Mouse (Mus musculus): ENCODE measurements around the gene Col23a1. TPM values are rescaled to one million over a fixed set of nuclear protein-coding genes. Genes with fewer than 3 reads are reported as not detected.

Gene Col23a1
- polyA plus RNA-seq, 1 experiment from 2014 or later: 9.1 TPM

GRCm38 (mm10) chr11:51443818-51444217 lies 154.1 kb downstream of the Col23a1 start:
- no peaks in the 10 kb centered on the region for H3K9me3 ChIP-seq (replicated peaks)
- no peaks in the 10 kb centered on the region for H3K36me3 ChIP-seq
- ATAC-seq (ENCODE audit: low FRiP score): no peak
- H3K9ac ChIP-seq (replicated peaks): no peak overlapping the region
- 0 out of 2 replicates have a peak, but pooled peaks cover 3% of the 10 kb centered on the region for H3K4me1 ChIP-seq
- H3K4me3 ChIP-seq (replicated peaks): no peak overlapping the region
- no peak overlapping the region for H3K4me2 ChIP-seq
- H3K27ac ChIP-seq (replicated peaks): no peak overlapping the region
- H3K27me3 ChIP-seq (replicated peaks): no peaks in the 10 kb centered on the region
- 57% methylated on average over 2 of the region's 2 CpGs for WGBS

GRCm38 (mm10) chr11:51444649-51445048 lies 154.9 kb downstream of the Col23a1 start:
- 74% methylated on average over 7 of the region's 7 CpGs for WGBS
- peaks cover 5% of the 10 kb centered on the region; the same call in 1 of the 2 replicates for H3K4me1 ChIP-seq
- no peak for ATAC-seq (ENCODE audit: low FRiP score)
- H3K27me3 ChIP-seq (replicated peaks): no peaks in the 10 kb centered on the region
- H3K4me2 ChIP-seq: no peak overlapping the region
- no peak overlapping the region for H3K4me3 ChIP-seq (replicated peaks)
- H3K27ac ChIP-seq (replicated peaks): no peak overlapping the region
- no peaks in the 10 kb centered on the region for H3K36me3 ChIP-seq
- no peak overlapping the region for H3K9ac ChIP-seq (replicated peaks)
- no peaks in the 10 kb centered on the region for H3K9me3 ChIP-seq (replicated peaks)

- no peaks in the 10 kb centered on the region for H3K27me3 ChIP-seq (replicated peaks)
- no peaks in the 10 kb centered on the region for H3K36me3 ChIP-seq
- H3K9ac ChIP-seq (replicated peaks): no peak overlapping the region
- no peak overlapping the region for H3K27ac ChIP-seq (replicated peaks)
- H3K4me2 ChIP-seq: no peak overlapping the region
- WGBS: 36% methylated on average over 6 of the region's 6 CpGs
- no peaks in the 10 kb centered on the region for H3K9me3 ChIP-seq (replicated peaks)
- ATAC-seq (ENCODE audit: low FRiP score): no peak
- no peak overlapping the region for H3K4me3 ChIP-seq (replicated peaks)
- H3K4me1 ChIP-seq: peaks cover 12% of the 10 kb centered on the region; the same call in 1 of the 2 replicates
Measured at GRCm38 (mm10) chr11:51446711-51447425, 157.1 kb downstream of the Col23a1 start.

- Histone ChIP-seq H3K4me3 (replicated peaks) (no peak overlapping the region), H3K27ac (replicated peaks) (no peak overlapping the region), H3K36me3 (no peaks in the 10 kb centered on the region), H3K27me3 (replicated peaks) (no peaks in the 10 kb centered on the region), H3K4me1 (peaks cover 12% of the 10 kb centered on the region; the same call in 1 of the 2 replicates), H3K4me2 (no peak overlapping the region), H3K9me3 (replicated peaks) (no peaks in the 10 kb centered on the region), H3K9ac (replicated peaks) (no peak overlapping the region)
- no peak for ATAC-seq (ENCODE audit: low FRiP score)
- WGBS: 76% methylated on average over 4 of the region's 4 CpGs
Measured at GRCm38 (mm10) chr11:51448256-51448655, 158.5 kb downstream of the Col23a1 start.

- Histone ChIP-seq H3K27me3 (replicated peaks) (no peaks in the 10 kb centered on the region), H3K4me3 (replicated peaks) (no peak overlapping the region), H3K27ac (replicated peaks) (no peak overlapping the region), H3K36me3 (no peaks in the 10 kb centered on the region), H3K9ac (replicated peaks) (no peak overlapping the region), H3K4me2 (no peak overlapping the region), H3K9me3 (replicated peaks) (no peaks in the 10 kb centered on the region), H3K4me1 (peaks cover 12% of the 10 kb centered on the region; the same call in 1 of the 2 replicates)
- no peak for ATAC-seq (ENCODE audit: low FRiP score)
- WGBS: 11% methylated on average over 4 of the region's 4 CpGs
Measured at GRCm38 (mm10) chr11:51448680-51449079, 159.0 kb downstream of the Col23a1 start.

- no peaks in the 10 kb centered on the region for H3K27me3 ChIP-seq (replicated peaks)
- 51% methylated on average over 7 of the region's 7 CpGs for WGBS
- no peaks in the 10 kb centered on the region for H3K36me3 ChIP-seq
- H3K9ac ChIP-seq (replicated peaks): no peak overlapping the region
- H3K9me3 ChIP-seq (replicated peaks): no peaks in the 10 kb centered on the region
- ATAC-seq (ENCODE audit: low FRiP score): no peak
- no peak overlapping the region for H3K4me2 ChIP-seq
- H3K4me1 ChIP-seq: peaks cover 9% of the 10 kb centered on the region; the same call in 1 of the 2 replicates
- H3K27ac ChIP-seq (replicated peaks): no peak overlapping the region
- H3K4me3 ChIP-seq (replicated peaks): no peak overlapping the region
Measured at GRCm38 (mm10) chr11:51449881-51450280, 160.2 kb downstream of the Col23a1 start.

GRCm38 (mm10) chr11:51451281-51451680 lies 161.6 kb downstream of the Col23a1 start:
- 89% methylated on average over 5 of the region's 5 CpGs for WGBS

GRCm38 (mm10) chr11:51451925-51452324 lies 162.2 kb downstream of the Col23a1 start:
- no peaks in the 10 kb centered on the region for H3K27me3 ChIP-seq (replicated peaks)
- WGBS: 59% methylated on average over 7 of the region's 7 CpGs
- H3K9ac ChIP-seq (replicated peaks): no peak overlapping the region
- H3K4me1 ChIP-seq: peaks cover 9% of the 10 kb centered on the region; the same call in 1 of the 2 replicates
- no peak overlapping the region for H3K27ac ChIP-seq (replicated peaks)
- no peak overlapping the region for H3K4me2 ChIP-seq
- H3K4me3 ChIP-seq (replicated peaks): no peak overlapping the region
- ATAC-seq (ENCODE audit: low FRiP score): no peak
- no peaks in the 10 kb centered on the region for H3K9me3 ChIP-seq (replicated peaks)
- no peaks in the 10 kb centered on the region for H3K36me3 ChIP-seq

More at GRCm38 (mm10) chr11:51451281-51451680, 161.6 kb downstream of the Col23a1 start:
- Histone ChIP-seq H3K9me3 (replicated peaks) (no peaks in the 10 kb centered on the region), H3K27me3 (replicated peaks) (no peaks in the 10 kb centered on the region), H3K27ac (replicated peaks) (no peak overlapping the region), H3K36me3 (no peaks in the 10 kb centered on the region), H3K4me1 (peaks cover 9% of the 10 kb centered on the region; the same call in 1 of the 2 replicates), H3K4me2 (no peak overlapping the region), H3K4me3 (replicated peaks) (no peak overlapping the region), H3K9ac (replicated peaks) (no peak overlapping the region)
- ATAC-seq (ENCODE audit: low FRiP score): no peak

- H3K27me3 ChIP-seq (replicated peaks): no peaks in the 10 kb centered on the region
Measured at GRCm38 (mm10) chr11:51453742-51454141, 164.0 kb downstream of the Col23a1 start.

GRCm38 (mm10) chr11:51455501-51455900 lies 165.8 kb downstream of the Col23a1 start:
- peaks cover 14% of the 10 kb centered on the region for H3K4me1 ChIP-seq
- no peak overlapping the region for H3K4me2 ChIP-seq
- H3K36me3 ChIP-seq: no peaks in the 10 kb centered on the region
- no peak overlapping the region for H3K9ac ChIP-seq (replicated peaks)
- ATAC-seq (ENCODE audit: low FRiP score): no peak
- H3K9me3 ChIP-seq (replicated peaks): no peaks in the 10 kb centered on the region
- no peak overlapping the region for H3K27ac ChIP-seq (replicated peaks)
- no peak overlapping the region for H3K4me3 ChIP-seq (replicated peaks)
- no peaks in the 10 kb centered on the region for H3K27me3 ChIP-seq (replicated peaks)

More at GRCm38 (mm10) chr11:51453742-51454141, 164.0 kb downstream of the Col23a1 start:
- Histone ChIP-seq H3K4me1 (peaks cover 12% of the 10 kb centered on the region), H3K36me3 (no peaks in the 10 kb centered on the region), H3K4me3 (replicated peaks) (no peak overlapping the region), H3K4me2 (no peak overlapping the region), H3K9ac (replicated peaks) (no peak overlapping the region), H3K9me3 (replicated peaks) (no peaks in the 10 kb centered on the region), H3K27ac (replicated peaks) (no peak overlapping the region)
- WGBS: 90% methylated on average over 9 of the region's 9 CpGs
- no peak for ATAC-seq (ENCODE audit: low FRiP score)

- H3K36me3 ChIP-seq: no peaks in the 10 kb centered on the region
- no peak overlapping the region for H3K4me2 ChIP-seq
- ATAC-seq (ENCODE audit: low FRiP score): no peak
- H3K27ac ChIP-seq (replicated peaks): no peak overlapping the region
- no peaks in the 10 kb centered on the region for H3K9me3 ChIP-seq (replicated peaks)
- H3K4me1 ChIP-seq: peaks cover 14% of the 10 kb centered on the region
- no peak overlapping the region for H3K4me3 ChIP-seq (replicated peaks)
- H3K27me3 ChIP-seq (replicated peaks): no peaks in the 10 kb centered on the region
- 59% methylated on average over 5 of the region's 5 CpGs for WGBS
- no peak overlapping the region for H3K9ac ChIP-seq (replicated peaks)
Measured at GRCm38 (mm10) chr11:51457624-51458023, 167.9 kb downstream of the Col23a1 start.

GRCm38 (mm10) chr11:51458649-51459048 lies 168.9 kb downstream of the Col23a1 start:
- Histone ChIP-seq H3K36me3 (no peaks in the 10 kb centered on the region), H3K4me2 (no peak overlapping the region), H3K4me3 (replicated peaks) (no peak overlapping the region), H3K27me3 (replicated peaks) (no peaks in the 10 kb centered on the region), H3K9me3 (replicated peaks) (no peaks in the 10 kb centered on the region), H3K27ac (replicated peaks) (no peak overlapping the region), H3K9ac (replicated peaks) (no peak overlapping the region), H3K4me1 (peaks cover 14% of the 10 kb centered on the region)
- ATAC-seq (ENCODE audit: low FRiP score): no peak
- 63% methylated on average over 4 of the region's 4 CpGs for WGBS
